Mouse (Mus musculus): ENCODE results near the gene Trim11.

Trim11 gene

GRCm38 (mm10) chr11:58978027-58978705 is at the start of gene Trim11:
Trim11 (plus strand) TSS chr11:58978093.
- DNase-seq (ENCODE audit: low spot score) = peak; percentile 56

GRCm38 (mm10) chr11:58929055-58929454 is 48.8 kb upstream of the Trim11 start:
- no peak for DNase-seq (ENCODE audit: low spot score)

- DNase-seq (ENCODE audit: low spot score) = no peak
Observed at GRCm38 (mm10) chr11:58929641-58930040, 48.3 kb upstream of the Trim11 start.

GRCm38 (mm10) chr11:58930254-58930653 is 47.6 kb upstream of the Trim11 start:
- no peak for DNase-seq (ENCODE audit: low spot score)

- no peak for DNase-seq (ENCODE audit: low spot score)
Observed at GRCm38 (mm10) chr11:58931576-58931975, 46.3 kb upstream of the Trim11 start.

GRCm38 (mm10) chr11:58937909-58938308 is 40.0 kb upstream of the Trim11 start:
- no peak for DNase-seq (ENCODE audit: low spot score)

- DNase-seq (ENCODE audit: low spot score) = peak; percentile 91
Observed at GRCm38 (mm10) chr11:58938322-58939087, 39.4 kb upstream of the Trim11 start, which contains the start of gene Rnf187. Rnf187 (minus strand) TSS chr11:58938916.

- no peak for DNase-seq (ENCODE audit: low spot score)
Observed at GRCm38 (mm10) chr11:58939088-58939439, 38.8 kb upstream of the Trim11 start.

GRCm38 (mm10) chr11:58944136-58944535 is 33.8 kb upstream of the Trim11 start:
- no peak for DNase-seq (ENCODE audit: low spot score)

GRCm38 (mm10) chr11:58947306-58947705 is 30.6 kb upstream of the Trim11 start:
- DNase-seq (ENCODE audit: low spot score) = no peak

- no peak for DNase-seq (ENCODE audit: low spot score)
Observed at GRCm38 (mm10) chr11:58947798-58948528, 29.9 kb upstream of the Trim11 start.

- DNase-seq (ENCODE audit: low spot score) = peak; percentile 46
Observed at GRCm38 (mm10) chr11:58948542-58949479, 29.1 kb upstream of the Trim11 start, which contains the start of gene Hist3h2ba. Hist3h2ba (plus strand) TSS chr11:58948920.

GRCm38 (mm10) chr11:58949480-58950431 is 28.1 kb upstream of the Trim11 start:
- no peak for DNase-seq (ENCODE audit: low spot score)

GRCm38 (mm10) chr11:58951210-58951609 is 26.7 kb upstream of the Trim11 start:
- DNase-seq (ENCODE audit: low spot score) = no peak

- peak; percentile 34 for DNase-seq (ENCODE audit: low spot score)
Observed at GRCm38 (mm10) chr11:58953351-58954169, 24.3 kb upstream of the Trim11 start.

- peak; percentile 49 for DNase-seq (ENCODE audit: low spot score)
Observed at GRCm38 (mm10) chr11:58954170-58954419, 23.8 kb upstream of the Trim11 start.

GRCm38 (mm10) chr11:58954420-58955142 is 23.3 kb upstream of the Trim11 start, which contains the start of the genes Hist3h2a and Trim17:
Hist3h2a (plus strand) TSS chr11:58954685.
Trim17 (plus strand) TSS chr11:58954685.
- DNase-seq (ENCODE audit: low spot score) = peak; percentile 82

- DNase-seq (ENCODE audit: low spot score) = no peak
Observed at GRCm38 (mm10) chr11:58955143-58955867, 22.6 kb upstream of the Trim11 start.

Measured in ovary, postnatal 36 days (tissue).